Mouse (Mus musculus): ENCODE measurements around the gene Ggta1. TPM values are rescaled to one million over a fixed set of nuclear protein-coding genes. Genes with fewer than 3 reads are reported as not detected.

Ggta1 gene
- polyA plus RNA-seq, 2 experiments = 6.3 to 7.6 TPM

DNA sequence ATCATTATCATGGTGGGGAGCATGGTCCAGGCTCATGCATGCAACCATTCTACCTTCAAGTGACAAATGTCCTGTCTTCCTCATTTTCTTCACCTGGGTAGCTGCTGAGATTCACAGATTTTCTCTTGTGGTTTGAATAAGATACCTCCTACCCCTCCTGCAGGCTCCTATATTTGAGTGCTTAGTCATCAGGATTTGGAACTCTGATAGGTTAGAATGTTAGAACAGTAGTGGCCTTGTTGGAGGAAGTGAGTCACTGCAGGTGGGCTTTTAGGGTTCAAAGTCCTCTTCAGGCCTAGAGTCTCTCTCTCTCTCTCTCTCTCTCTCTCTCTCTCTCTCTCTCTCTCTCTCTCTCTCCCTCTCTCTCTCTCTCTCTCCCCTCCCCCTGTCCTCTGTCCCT is 2.6 kb upstream of the Ggta1 start:
- Histone ChIP-seq H3K27ac (no peak overlapping the region), H3K9me3 (ENCODE audit: control insufficient read depth, low read length) (no peaks in the 10 kb centered on the region), H3K9ac (replicated peaks) (no peak overlapping the region), H3K4me3 (ENCODE audit: insufficient read depth in 1 of 2, low read depth in 2 of 2, low read length in 2 of 2) (no peak overlapping the region), H3K36me3 (replicated peaks; ENCODE audit: control insufficient read depth, insufficient read depth, low read depth) (no peaks in the 10 kb centered on the region), H3K27me3 (ENCODE audit: control insufficient read depth, insufficient read depth, low read length) (no peaks in the 10 kb centered on the region), H3K4me2 (ENCODE audit: low read depth) (no peak overlapping the region), H3K4me1 (replicated peaks; ENCODE audit: control insufficient read depth in 2 of 2, insufficient read depth in 2 of 2, low read length in 1 of 2) (peaks cover 19 to 22% of the 10 kb centered on the region in 2 experiments)
- TF ChIP-seq CTCF (IDR thresholded peaks at IDR 0.05; ENCODE audit: low read depth) (no peak), EP300 (IDR thresholded peaks at IDR 0.05; ENCODE audit: low read depth) (no peak)
- DNase-seq (ENCODE audit: low read depth in 3 of 3, low spot score in 3 of 3) = no peak
- ATAC-seq (ENCODE audit: insufficient read depth) = no peak

DNA sequence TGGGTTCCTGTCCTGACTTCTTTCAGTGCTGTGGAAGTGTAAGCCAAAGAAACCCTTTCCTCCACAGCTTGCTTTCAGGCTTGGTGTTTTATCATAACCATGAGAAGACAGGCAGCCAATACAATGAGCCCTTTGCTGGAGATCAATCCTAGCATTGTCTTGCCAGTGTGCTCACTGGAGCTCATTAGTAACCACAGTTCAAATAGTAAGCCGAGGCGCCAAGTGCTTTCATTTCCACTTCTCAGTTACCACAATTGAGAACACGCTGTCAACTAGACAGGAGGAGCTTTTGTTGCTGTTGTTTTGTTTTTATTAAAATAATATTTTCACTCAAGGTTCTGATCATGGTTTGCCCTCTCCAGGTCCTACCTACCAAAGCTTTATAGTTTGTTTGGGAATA is 1.5 kb upstream of the Ggta1 start:
- Histone ChIP-seq H3K27me3 (ENCODE audit: control insufficient read depth, insufficient read depth, low read length) (no peaks in the 10 kb centered on the region), H3K9me3 (ENCODE audit: control insufficient read depth, low read length) (no peaks in the 10 kb centered on the region), H3K9ac (replicated peaks) (no peak overlapping the region), H3K27ac (no peak overlapping the region), H3K36me3 (replicated peaks; ENCODE audit: control insufficient read depth, insufficient read depth, low read depth) (no peaks in the 10 kb centered on the region), H3K4me2 (ENCODE audit: low read depth) (no peak overlapping the region), H3K4me1 (replicated peaks; ENCODE audit: control insufficient read depth in 2 of 2, insufficient read depth in 2 of 2, low read length in 1 of 2) (peaks cover 25 to 27% of the 10 kb centered on the region in 2 experiments), H3K4me3 (ENCODE audit: insufficient read depth in 1 of 2, low read depth in 2 of 2, low read length in 2 of 2) (no peak overlapping the region)
- no peak for ATAC-seq (ENCODE audit: insufficient read depth)
- WGBS (ENCODE audit: insufficient replicate concordance) = 77% methylated on average over 3 of the region's 3 CpGs
- DNase-seq (ENCODE audit: low read depth in 3 of 3, low spot score in 3 of 3) = no peak
- TF ChIP-seq CTCF (IDR thresholded peaks at IDR 0.05; ENCODE audit: low read depth) = no peak
- no peak for TF ChIP-seq EP300 (IDR thresholded peaks at IDR 0.05; ENCODE audit: low read depth)

DNA sequence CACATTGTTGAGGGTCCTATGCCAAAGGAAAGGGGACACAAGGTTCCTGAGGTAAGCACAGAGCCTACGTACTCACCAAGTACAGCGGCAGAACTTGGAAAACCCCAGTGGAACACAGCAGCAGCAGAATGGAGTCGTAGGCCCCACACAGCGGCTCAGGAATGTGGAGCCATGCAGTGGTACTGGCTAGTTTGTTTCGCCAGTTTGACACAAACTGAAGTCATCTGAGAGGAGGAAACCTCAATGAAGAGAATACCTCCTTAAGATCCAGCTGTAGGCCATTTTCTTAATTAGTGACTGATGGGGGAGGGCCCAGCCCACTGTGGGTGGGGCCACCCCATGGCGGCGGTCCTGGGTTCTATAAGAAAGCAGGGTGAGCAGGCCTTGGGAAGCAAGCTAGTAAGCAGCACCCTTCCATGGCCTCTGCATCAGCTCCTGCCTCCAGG is 1.1 kb upstream of the Ggta1 start:
- Histone ChIP-seq H3K9ac (replicated peaks) (no peak overlapping the region), H3K27me3 (ENCODE audit: control insufficient read depth, insufficient read depth, low read length) (no peaks in the 10 kb centered on the region), H3K4me2 (ENCODE audit: low read depth) (peak overlapping the region; percentile 83), H3K36me3 (replicated peaks; ENCODE audit: control insufficient read depth, insufficient read depth, low read depth) (no peaks in the 10 kb centered on the region), H3K27ac (peak overlapping the region; percentile 33; the same call in 1 of the 2 replicates), H3K9me3 (ENCODE audit: control insufficient read depth, low read length) (no peaks in the 10 kb centered on the region), H3K4me3 (ENCODE audit: insufficient read depth in 1 of 2, low read depth in 2 of 2, low read length in 2 of 2) (no peak overlapping the region), H3K4me1 (replicated peaks; ENCODE audit: control insufficient read depth in 2 of 2, insufficient read depth in 2 of 2, low read length in 1 of 2) (peaks cover 29 to 31% of the 10 kb centered on the region in 2 experiments)
- DNase-seq (ENCODE audit: low read depth in 3 of 3, low spot score in 3 of 3) = no peak
- ATAC-seq (ENCODE audit: insufficient read depth) = no peak
- WGBS (ENCODE audit: insufficient replicate concordance) = 61% methylated on average over 7 of the region's 7 CpGs
- TF ChIP-seq EP300 (IDR thresholded peaks at IDR 0.05; ENCODE audit: low read depth) (no peak), CTCF (IDR thresholded peaks at IDR 0.05; ENCODE audit: low read depth) (no peak)

DNA sequence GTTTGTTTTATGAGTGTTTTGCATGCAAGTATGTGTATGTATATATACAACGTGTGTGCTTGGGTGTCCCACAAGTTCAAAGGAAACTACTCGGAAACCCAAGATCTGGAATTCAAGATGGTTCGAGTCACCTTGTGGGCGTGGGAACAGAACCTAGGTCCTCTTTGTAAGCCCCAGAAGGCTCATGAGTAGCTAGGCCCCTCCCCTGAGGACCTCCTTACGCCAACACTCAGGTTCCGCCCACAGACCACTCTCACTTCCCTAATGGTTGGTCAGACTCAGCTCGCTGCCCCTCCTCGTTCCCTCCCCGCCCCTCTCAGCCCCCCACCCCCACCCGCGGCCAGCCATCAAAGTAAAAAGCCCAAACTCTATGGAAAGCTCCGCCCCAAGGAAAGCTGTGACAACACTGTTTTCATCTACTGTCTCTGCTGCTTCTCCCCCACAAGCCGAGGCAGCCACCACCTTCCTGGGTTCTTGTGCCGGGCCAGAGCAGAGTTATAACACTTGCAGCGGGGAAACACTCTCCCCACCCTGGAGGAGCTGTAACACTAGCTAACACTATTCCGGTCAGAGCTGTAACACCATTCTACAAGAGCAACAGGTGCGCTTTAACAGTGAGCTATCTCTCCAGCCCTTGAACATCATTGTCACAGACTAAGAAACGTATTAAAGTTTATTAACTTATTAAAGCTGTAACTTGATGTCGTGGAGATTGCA is 499 bp upstream of the Ggta1 start:
- ATAC-seq (ENCODE audit: insufficient read depth) (peak; percentile 64), DNase-seq (ENCODE audit: low read depth in 3 of 3, low spot score in 3 of 3) (peak; percentile 63 to 73 (median 63))
- Histone ChIP-seq H3K9ac (replicated peaks) (no peak overlapping the region), H3K4me3 (ENCODE audit: insufficient read depth in 1 of 2, low read depth in 2 of 2, low read length in 2 of 2) (peak overlapping the region; percentile 10 to 33; a peak in 1 of 4 replicates), H3K4me2 (ENCODE audit: low read depth) (peak overlapping the region; percentile 83), H3K27ac (peak overlapping the region; percentile 33; the same call in 1 of the 2 replicates), H3K36me3 (replicated peaks; ENCODE audit: control insufficient read depth, insufficient read depth, low read depth) (no peaks in the 10 kb centered on the region), H3K9me3 (ENCODE audit: control insufficient read depth, low read length) (no peaks in the 10 kb centered on the region), H3K4me1 (replicated peaks; ENCODE audit: control insufficient read depth in 2 of 2, insufficient read depth in 2 of 2, low read length in 1 of 2) (peaks cover 29 to 31% of the 10 kb centered on the region in 2 experiments), H3K27me3 (ENCODE audit: control insufficient read depth, insufficient read depth, low read length) (no peaks in the 10 kb centered on the region)
- 10% methylated on average over 19 of the region's 19 CpGs for WGBS (ENCODE audit: insufficient replicate concordance)
- no peak for TF ChIP-seq EP300 (IDR thresholded peaks at IDR 0.05; ENCODE audit: low read depth)
- no peak for TF ChIP-seq CTCF (IDR thresholded peaks at IDR 0.05; ENCODE audit: low read depth)

DNA sequence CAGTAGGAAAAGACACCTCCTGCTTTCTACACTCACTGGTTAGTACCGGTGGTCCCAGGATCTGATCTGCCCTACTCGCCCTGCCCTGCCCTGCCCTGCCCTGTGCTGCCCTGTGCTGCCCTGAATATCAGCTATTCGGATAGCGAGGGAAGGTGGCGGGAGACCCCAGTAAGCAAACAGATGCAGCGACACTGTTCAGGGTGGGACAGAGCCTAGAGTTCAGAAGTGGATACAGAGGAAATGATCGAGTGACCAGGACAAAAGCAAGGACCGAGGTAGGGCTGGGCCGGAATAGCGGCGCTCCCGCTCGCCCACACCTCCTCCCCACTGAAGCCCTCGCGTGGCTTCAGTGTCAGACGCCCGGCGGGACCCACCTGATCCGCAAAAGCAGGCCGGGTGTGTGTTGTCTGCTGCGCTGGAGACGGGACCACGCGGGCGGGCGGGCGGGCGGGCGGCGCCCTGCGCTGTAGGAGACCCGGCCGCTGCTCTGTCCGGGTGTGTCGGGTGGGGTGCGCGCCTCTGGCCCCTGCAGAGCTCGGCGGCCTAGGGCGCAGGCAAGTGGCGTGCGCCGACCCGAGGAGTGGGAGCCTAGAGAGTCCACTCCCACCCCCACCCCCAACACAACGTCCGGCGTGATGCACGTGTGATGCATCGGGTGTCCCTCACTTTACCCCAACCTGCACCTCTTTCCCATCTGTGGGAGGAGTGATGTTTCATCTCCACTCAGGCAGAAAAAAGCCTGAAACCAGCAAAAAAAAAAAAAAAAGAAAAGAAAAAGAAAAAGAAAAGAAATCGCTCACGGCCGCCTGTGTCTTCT is 852 bp downstream of the Ggta1 start:
- DNase-seq (ENCODE audit: low read depth in 3 of 3, low spot score in 3 of 3) (no peak), ATAC-seq (ENCODE audit: insufficient read depth) (peak; percentile 64)
- H3K36me3 ChIP-seq (replicated peaks; ENCODE audit: control insufficient read depth, insufficient read depth, low read depth) = no peaks in the 10 kb centered on the region
- TF ChIP-seq EP300 (IDR thresholded peaks at IDR 0.05; ENCODE audit: low read depth) (no peak), CTCF (IDR thresholded peaks at IDR 0.05; ENCODE audit: low read depth) (no peak; the same call in 1 of the 2 replicates)
- H3K27ac ChIP-seq = peak overlapping the region; percentile 73
- H3K4me2 ChIP-seq (ENCODE audit: low read depth) = peak overlapping the region; percentile 83
- under 1% methylated on average over 51 of the region's 52 CpGs for WGBS (ENCODE audit: insufficient replicate concordance)
- H3K4me3 ChIP-seq (ENCODE audit: insufficient read depth in 1 of 2, low read depth in 2 of 2, low read length in 2 of 2) = peak overlapping the region; percentile 67 to 71
- H3K9ac ChIP-seq (replicated peaks) = peak overlapping the region; percentile 67
- no peaks in the 10 kb centered on the region for H3K9me3 ChIP-seq (ENCODE audit: control insufficient read depth, low read length)
- peaks cover 29 to 31% of the 10 kb centered on the region in 2 experiments for H3K4me1 ChIP-seq (replicated peaks; ENCODE audit: control insufficient read depth in 2 of 2, insufficient read depth in 2 of 2, low read length in 1 of 2)
- no peaks in the 10 kb centered on the region for H3K27me3 ChIP-seq (ENCODE audit: control insufficient read depth, insufficient read depth, low read length)
